Mouse (Mus musculus): ENCODE data around the gene Catsperd. TPM values are rescaled to one million over a fixed set of nuclear protein-coding genes. Genes with fewer than 3 reads are reported as not detected.

Gene Catsperd
- total and polyA plus RNA-seq, 3 experiments = 0.16 to 0.36 (median 0.21) TPM

DNA sequence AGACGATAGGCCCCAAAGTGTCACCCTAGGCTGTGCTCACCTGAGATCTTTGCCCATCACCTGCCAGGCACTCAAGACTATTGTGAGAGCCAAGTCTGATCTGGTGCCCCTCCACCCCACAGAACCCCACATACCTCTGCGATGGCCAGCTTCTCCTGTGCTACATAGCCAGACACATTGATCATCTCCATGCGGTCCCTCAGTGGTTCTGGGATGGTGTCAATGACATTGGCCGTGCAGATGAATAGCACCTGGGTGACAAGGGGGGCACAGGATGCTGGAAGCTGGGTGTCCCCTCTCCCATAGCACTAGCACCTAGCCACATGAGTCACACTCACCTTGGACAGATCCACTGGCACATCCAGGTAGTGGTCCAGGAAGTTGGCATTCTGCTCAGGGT, 12.2 kb upstream of the Catsperd start:
- dilution Hi-C loops (cut with MboI; ENCODE audit: extremely low pct_ligation_motif_present, extremely low pct_unique_long_range_greater_than_20kb, low sequenced_read_pairs) (no loop called here), in situ Hi-C loops (cut with MboI; ENCODE audit: low pct_ligation_motif_present, low pct_unique_long_range_greater_than_20kb, low sequenced_read_pairs) (no loop called here)
- Histone ChIP-seq H3K27me3 (replicated peaks) (no peaks in the 10 kb centered on the region), H3K79me2 (replicated peaks; ENCODE audit: control insufficient read depth, extremely low read depth, insufficient read depth, poor library complexity, severe bottlenecking) (peaks cover 35% of the 10 kb centered on the region), H3K9ac (ENCODE audit: insufficient read depth, low read depth) (no peak overlapping the region), H3K4me1 (ENCODE audit: control insufficient read depth in 1 of 2, insufficient read depth in 2 of 2) (peaks cover 21 to 44% of the 10 kb centered on the region in 2 experiments), H3K4me3 (replicated peaks in 1 of 3; ENCODE audit: low read depth in 2 of 3, low read length in 2 of 3, poor library complexity in 1 of 3) (no peak overlapping the region), H3K27ac (ENCODE audit: insufficient read depth, low read depth) (no peak overlapping the region), H3K36me3 (replicated peaks in 1 of 2; ENCODE audit: control insufficient read depth in 1 of 2, insufficient read depth in 1 of 2, low read length in 1 of 2) (peaks cover 70 to 72% of the 10 kb centered on the region in 2 experiments), H3K4me2 (ENCODE audit: insufficient read depth, low read depth, poor library complexity, severe bottlenecking) (no peak overlapping the region), H3K9me3 (replicated peaks; ENCODE audit: low read length) (no peaks in the 10 kb centered on the region)
- TF ChIP-seq POLR2A (IDR thresholded peaks at IDR 0.05; ENCODE audit: low read depth, low read length) = 0 out of 2 replicates have a peak, but pooled peaks have one; percentile 33
- TF ChIP-seq ZMIZ1 (IDR thresholded peaks at IDR 0.05; ENCODE audit: low read depth, low read length) = 0 out of 2 replicates have a peak, but pooled peaks have one; percentile 6
- TF ChIP-seq KAT2A (IDR thresholded peaks at IDR 0.05; ENCODE audit: insufficient replicate concordance, low read length) = no peak
- DNase-seq (ENCODE audit: extremely low read depth) = no peak

DNA sequence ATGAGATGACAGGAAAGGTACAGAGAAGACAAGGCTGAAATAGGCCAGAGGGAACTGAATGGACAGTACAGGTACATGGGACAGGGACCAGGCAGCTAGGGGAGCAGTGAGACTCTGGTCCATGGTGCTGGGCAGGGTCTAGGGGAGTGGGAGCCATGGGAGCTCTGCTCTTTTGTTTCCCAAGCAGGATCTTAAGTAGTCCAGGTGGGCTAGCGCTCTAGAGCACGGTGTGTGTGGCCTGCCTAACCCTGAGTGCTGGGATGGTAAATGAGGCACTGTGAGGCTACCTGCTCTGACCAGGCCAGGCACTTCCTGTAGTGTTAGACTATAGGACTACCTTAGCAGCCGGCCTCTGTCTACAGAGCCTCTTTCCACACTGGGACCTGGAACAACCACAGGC, 11.2 kb upstream of the Catsperd start:
- Histone ChIP-seq H3K9ac (ENCODE audit: insufficient read depth, low read depth) (no peak overlapping the region), H3K36me3 (replicated peaks in 1 of 2; ENCODE audit: control insufficient read depth in 1 of 2, insufficient read depth in 1 of 2, low read length in 1 of 2) (peaks cover 78 to 79% of the 10 kb centered on the region in 2 experiments), H3K4me1 (ENCODE audit: control insufficient read depth in 1 of 2, insufficient read depth in 2 of 2) (peaks cover 18 to 35% of the 10 kb centered on the region in 2 experiments), H3K27ac (ENCODE audit: insufficient read depth, low read depth) (no peak overlapping the region; the same call in 1 of the 2 replicates), H3K9me3 (replicated peaks; ENCODE audit: low read length) (no peaks in the 10 kb centered on the region), H3K79me2 (replicated peaks; ENCODE audit: control insufficient read depth, extremely low read depth, insufficient read depth, poor library complexity, severe bottlenecking) (peaks cover 35% of the 10 kb centered on the region), H3K4me3 (replicated peaks in 1 of 3; ENCODE audit: low read depth in 2 of 3, low read length in 2 of 3, poor library complexity in 1 of 3) (no peak overlapping the region), H3K27me3 (replicated peaks) (no peaks in the 10 kb centered on the region), H3K4me2 (ENCODE audit: insufficient read depth, low read depth, poor library complexity, severe bottlenecking) (no peak overlapping the region)
- dilution Hi-C loops (cut with MboI; ENCODE audit: extremely low pct_ligation_motif_present, extremely low pct_unique_long_range_greater_than_20kb, low sequenced_read_pairs) = no loop called here
- TF ChIP-seq MYC (IDR thresholded peaks at IDR 0.05; ENCODE audit: low read depth, low read length) = no peak
- TF ChIP-seq EP300 (IDR thresholded peaks at IDR 0.05; ENCODE audit: low read length) = no peak
- no peak for TF ChIP-seq USF2 (conservative IDR thresholded peaks at IDR 0.05; ENCODE audit: low read depth, low read length)
- TF ChIP-seq HCFC1 (IDR thresholded peaks at IDR 0.05; ENCODE audit: low read depth, low read length) = no peak
- no peak for TF ChIP-seq MEF2A (IDR thresholded peaks at IDR 0.05; ENCODE audit: borderline replicate concordance, low read depth, low read length)
- no peak for TF ChIP-seq BHLHE40 (IDR thresholded peaks at IDR 0.05; ENCODE audit: low read depth, low read length)
- TF ChIP-seq JUND (conservative IDR thresholded peaks at IDR 0.05; ENCODE audit: low read depth, low read length) = no peak
- no peak for TF ChIP-seq USF1 (IDR thresholded peaks at IDR 0.05; ENCODE audit: low read depth, low read length)
- no peak for TF ChIP-seq RAD21 (IDR thresholded peaks at IDR 0.05; ENCODE audit: low read depth, low read length)
- TF ChIP-seq RCOR1 (conservative IDR thresholded peaks at IDR 0.05; ENCODE audit: low read depth, low read length) = no peak
- TF ChIP-seq CHD2 (IDR thresholded peaks at IDR 0.05; ENCODE audit: low read length) = no peak
- TF ChIP-seq MAX (IDR thresholded peaks at IDR 0.05; ENCODE audit: low read length) = no peak
- DNase-seq (ENCODE audit: extremely low read depth) = no peak
- in situ Hi-C loops (cut with MboI; ENCODE audit: low pct_ligation_motif_present, low pct_unique_long_range_greater_than_20kb, low sequenced_read_pairs) = no loop called here

DNA sequence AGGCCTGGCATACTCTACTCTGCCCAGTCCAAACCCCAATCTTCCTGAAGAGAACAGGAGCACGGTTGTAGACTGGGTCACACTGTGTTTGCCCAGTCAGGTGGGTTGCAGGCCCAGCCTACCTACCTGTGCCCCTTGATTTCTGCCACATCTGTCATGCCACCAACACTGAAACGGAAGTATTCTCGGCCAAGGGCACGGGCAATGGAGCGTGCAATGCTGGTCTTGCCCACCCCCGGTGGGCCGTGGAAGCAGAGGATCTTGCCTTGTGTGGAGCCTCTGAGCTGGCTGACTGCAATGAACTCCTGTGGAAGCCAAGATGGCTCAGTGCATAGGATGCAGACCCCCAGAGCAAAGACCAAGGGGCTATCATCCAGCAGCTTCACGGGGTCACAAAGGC, 10.3 kb upstream of the Catsperd start:
- H3K27me3 ChIP-seq (replicated peaks) = no peaks in the 10 kb centered on the region
- no peak overlapping the region for H3K4me2 ChIP-seq (ENCODE audit: insufficient read depth, low read depth, poor library complexity, severe bottlenecking)
- no peak overlapping the region for H3K4me3 ChIP-seq (replicated peaks in 1 of 3; ENCODE audit: low read depth in 2 of 3, low read length in 2 of 3, poor library complexity in 1 of 3)
- no peak overlapping the region for H3K27ac ChIP-seq (ENCODE audit: insufficient read depth, low read depth)
- no peaks in the 10 kb centered on the region for H3K9me3 ChIP-seq (replicated peaks; ENCODE audit: low read length)
- no peak overlapping the region for H3K9ac ChIP-seq (ENCODE audit: insufficient read depth, low read depth)
- no peak for TF ChIP-seq JUN (IDR thresholded peaks at IDR 0.05; ENCODE audit: insufficient read depth, low read depth, low read length)
- peak; percentile 31 for TF ChIP-seq POLR2A (IDR thresholded peaks at IDR 0.05; ENCODE audit: low read depth, low read length)
- peaks cover 35% of the 10 kb centered on the region for H3K79me2 ChIP-seq (replicated peaks; ENCODE audit: control insufficient read depth, extremely low read depth, insufficient read depth, poor library complexity, severe bottlenecking)
- DNase-seq (ENCODE audit: extremely low read depth) = no peak
- peaks cover 87 to 88% of the 10 kb centered on the region in 2 experiments for H3K36me3 ChIP-seq (replicated peaks in 1 of 2; ENCODE audit: control insufficient read depth in 1 of 2, insufficient read depth in 1 of 2, low read length in 1 of 2)
- H3K4me1 ChIP-seq (ENCODE audit: control insufficient read depth in 1 of 2, insufficient read depth in 2 of 2) = peaks cover 18 to 26% of the 10 kb centered on the region in 2 experiments
- dilution Hi-C loops (cut with MboI; ENCODE audit: extremely low pct_ligation_motif_present, extremely low pct_unique_long_range_greater_than_20kb, low sequenced_read_pairs) = no loop called here
- in situ Hi-C loops (cut with MboI; ENCODE audit: low pct_ligation_motif_present, low pct_unique_long_range_greater_than_20kb, low sequenced_read_pairs) = no loop called here
